Mouse (Mus musculus) small intestine, adult 2 months (tissue): ENCODE results near the gene Gsn.

Experiments
- CTCF ChIP-seq: fragments of 200-500 bp; IDR thresholded peaks from 2 replicates; pipeline ENCODE4 v1.5.1; 2012; ENCODE audit warnings: low read depth, mild to moderate bottlenecking, control low read depth, inconsistent platforms, low read length, moderate library complexity, mixed read lengths; ENCODE audit not compliant: insufficient replicate concordance, insufficient read length; ENCODE audit errors: extremely low read depth
- POLR2A ChIP-seq: fragments of 200-500 bp; IDR thresholded peaks from 2 replicates; pipeline ENCODE4 v1.6.1; 2012; ENCODE audit warnings: low read depth, mild to moderate bottlenecking, control low read depth, inconsistent platforms, low read length, moderate library complexity

DNA sequence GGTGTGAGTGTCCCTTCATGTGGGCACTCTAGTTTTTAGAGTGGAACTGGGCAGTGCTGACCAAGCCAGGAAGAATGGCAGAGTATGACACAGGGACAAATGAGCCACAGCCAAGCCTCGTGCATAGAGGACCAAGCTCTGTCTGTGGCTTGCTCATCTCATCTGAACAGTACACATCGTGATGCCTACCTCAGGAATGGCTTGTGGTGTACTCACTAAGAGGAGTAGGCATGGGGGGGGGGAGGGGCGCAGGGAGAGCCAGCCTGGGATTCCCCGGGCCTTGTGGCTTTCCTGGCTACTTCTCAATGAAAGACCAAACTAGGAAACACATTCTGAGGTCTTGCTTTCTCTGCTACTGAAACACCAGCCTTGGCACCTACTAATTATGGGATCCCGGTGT is 1.2 kb upstream of the Gsn start:
- no peak for TF ChIP-seq POLR2A
- no peak for TF ChIP-seq CTCF
